Mouse (Mus musculus) layer of hippocampus, adult 9-11 months (tissue): ENCODE measurements around the gene D630039A03Rik.
A peak's percentile ranks its signal among the peaks of the same experiment; 100 is the strongest.
"Not testable (repeated sequence)": the region's sequence is repeated elsewhere in the genome, so short reads cannot be mapped to it uniquely, and the experiment has no call there.

Source experiments
- DNase-seq: peaks from one replicate; pipeline ENCODE4 v3.0.0; 2022

The D630039A03Rik gene

GRCm38 (mm10) chr4:57924556-57925071 lies 8.5 kb upstream of the D630039A03Rik start:
- DNase-seq = no peak

DNA sequence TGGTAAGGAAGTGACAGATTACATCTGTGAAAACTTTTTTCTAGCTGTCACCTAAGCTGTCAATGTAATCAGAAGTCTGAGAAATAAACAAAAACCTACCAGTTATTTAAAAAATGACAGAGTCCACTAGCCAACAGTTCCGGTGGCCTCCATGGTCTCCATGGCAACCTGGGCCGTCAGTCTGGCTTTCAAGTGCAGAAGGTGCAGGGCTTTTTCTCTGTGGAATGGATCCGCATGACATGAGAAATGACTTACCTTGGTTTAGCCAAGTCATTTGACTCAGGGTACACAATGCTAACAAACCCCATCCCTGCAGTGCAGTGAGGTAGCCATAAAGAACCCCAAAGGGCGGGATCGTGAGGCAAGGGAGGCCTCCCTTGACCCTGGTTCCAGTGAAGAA lies 6.1 kb upstream of the D630039A03Rik start:
- DNase-seq = no peak

GRCm38 (mm10) chr4:57920522-57920921 lies 4.4 kb upstream of the D630039A03Rik start:
- no peak for DNase-seq

DNA sequence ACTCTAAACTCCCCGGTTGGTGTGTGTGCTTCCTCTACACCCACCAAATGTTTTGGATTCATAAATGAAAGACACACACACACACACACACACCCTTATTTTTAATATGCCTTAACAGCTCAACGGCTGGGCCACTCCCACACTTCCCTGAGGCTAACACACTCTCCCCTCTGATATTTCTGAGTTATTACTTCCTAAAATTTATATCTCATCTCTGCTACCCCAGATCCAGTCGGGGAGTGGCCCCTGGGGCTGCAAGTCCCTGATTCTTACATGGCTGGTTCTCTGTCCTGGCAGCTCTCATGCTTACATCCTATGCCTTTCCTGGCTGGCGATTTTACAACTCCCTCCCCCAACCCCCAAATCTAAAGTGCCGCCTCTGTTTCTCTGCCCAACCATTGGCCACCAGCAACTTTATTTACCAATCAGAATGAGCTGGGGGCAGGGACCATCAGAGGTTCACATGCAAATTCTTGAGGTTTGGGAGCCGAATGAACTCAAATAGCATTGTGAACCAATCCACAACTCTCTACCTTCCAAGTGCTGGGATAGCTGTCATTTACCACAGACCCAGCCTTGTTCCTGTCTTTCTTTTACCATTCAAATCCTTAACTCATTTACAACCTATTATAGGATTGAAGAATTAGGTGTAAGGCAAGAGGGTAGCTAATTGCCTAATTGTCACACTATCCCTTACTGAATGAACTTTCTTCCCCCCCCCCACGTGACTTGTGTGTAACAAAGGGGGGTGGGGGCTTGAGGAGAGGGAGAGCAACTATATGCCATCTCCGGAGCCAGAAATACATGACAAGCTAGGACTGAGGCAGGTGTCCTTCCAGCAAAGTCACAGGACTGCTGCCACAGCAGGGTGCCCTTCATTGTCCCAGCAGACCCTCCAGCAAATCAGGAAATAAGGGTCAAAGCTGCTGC lies 3.7 kb upstream of the D630039A03Rik start:
- DNase-seq = no peak

- no peak for DNase-seq
These were observed 614 bp upstream of the D630039A03Rik start for GRCm38 (mm10) chr4:57916711-57917110.

GRCm38 (mm10) chr4:57915216-57915965 lies 706 bp downstream of the D630039A03Rik start:
- DNase-seq = peak; percentile 15

GRCm38 (mm10) chr4:57914193-57915190 lies 1.6 kb downstream of the D630039A03Rik start:
- DNase-seq = peak; percentile 17

DNA sequence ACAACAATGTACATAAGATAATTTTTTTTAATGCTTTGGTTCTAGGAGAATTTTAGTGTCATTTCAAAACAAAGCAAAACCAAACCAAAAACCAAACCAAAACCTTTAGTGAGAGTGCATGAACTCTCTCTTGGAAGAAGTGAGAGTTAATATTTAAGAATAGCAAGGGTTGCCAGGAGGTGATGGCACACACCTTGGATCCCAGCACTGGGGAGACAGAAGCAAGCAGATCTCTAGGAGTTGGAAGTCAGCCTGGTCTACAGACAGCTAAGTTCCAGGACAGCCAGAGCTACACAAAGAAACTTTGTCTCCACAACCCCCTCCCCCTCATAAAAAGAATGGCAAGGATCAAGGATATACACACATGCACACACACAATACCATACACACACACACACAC lies 3.1 kb downstream of the D630039A03Rik start:
- DNase-seq = no peak

DNA sequence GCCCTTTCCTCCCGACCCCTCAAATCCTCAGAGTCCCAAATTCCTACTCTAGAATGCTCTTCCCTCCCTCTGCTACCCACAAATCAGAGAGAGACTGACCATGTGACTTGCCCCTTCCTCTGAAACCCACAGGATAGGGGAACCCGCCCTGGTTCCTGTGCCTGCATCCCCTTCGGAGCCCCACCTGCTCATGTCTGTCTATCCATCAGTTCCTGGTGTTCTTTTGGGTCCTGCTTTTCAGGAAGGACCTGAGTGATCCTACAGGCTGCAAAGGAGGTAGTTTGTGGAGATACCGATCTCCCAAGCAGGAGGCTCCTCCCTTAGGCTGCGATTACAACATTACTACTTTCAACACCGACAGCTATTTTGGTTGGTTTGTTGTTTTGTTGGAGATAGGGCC lies 7.2 kb downstream of the D630039A03Rik start:
- no peak for DNase-seq

- no peak for DNase-seq
These were observed 9.4 kb downstream of the D630039A03Rik start for GRCm38 (mm10) chr4:57906708-57907107.

GRCm38 (mm10) chr4:57904638-57905037 lies 11.5 kb downstream of the D630039A03Rik start:
- DNase-seq = no peak

DNA sequence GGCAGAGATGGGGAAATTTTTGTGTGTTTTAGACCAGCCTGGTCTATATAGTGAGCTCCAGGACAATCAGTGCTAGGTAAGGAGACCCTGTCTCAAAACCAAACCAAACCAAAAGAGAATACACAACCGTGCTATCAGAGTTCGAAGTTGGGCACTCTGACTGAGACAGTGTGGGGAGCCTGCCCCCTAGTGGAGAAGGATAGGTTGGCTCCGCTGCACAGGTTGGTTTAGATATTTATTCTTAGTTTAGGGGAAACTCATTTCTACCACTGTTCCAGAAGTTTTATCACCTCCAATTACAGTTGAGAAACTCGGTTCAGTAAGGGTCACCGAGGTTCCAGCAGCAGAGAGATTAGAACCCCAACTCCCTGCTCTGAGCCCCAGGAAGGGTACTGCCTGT lies 11.9 kb downstream of the D630039A03Rik start:
- DNase-seq = no peak

DNA sequence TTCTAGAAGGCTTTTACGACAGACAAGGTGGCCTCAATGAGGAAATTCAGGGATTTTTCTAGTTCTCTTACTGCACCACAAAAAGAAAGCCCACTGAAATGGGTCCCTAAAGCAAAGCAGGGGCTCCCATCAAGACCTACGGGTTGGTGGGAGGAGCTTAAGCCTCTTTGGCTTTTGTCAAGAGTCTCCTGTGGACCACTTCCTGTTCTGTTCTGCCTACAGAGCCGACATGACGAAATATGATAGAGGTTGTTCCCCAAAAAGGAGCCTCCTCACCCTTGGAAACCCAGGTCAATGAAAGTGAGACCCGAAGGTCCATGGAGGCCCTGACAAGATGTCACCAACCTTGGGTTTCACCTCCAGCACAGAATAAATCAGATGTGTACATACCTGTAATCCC lies 13.5 kb downstream of the D630039A03Rik start:
- DNase-seq = no peak

- DNase-seq = no peak
These were observed 14.9 kb downstream of the D630039A03Rik start for GRCm38 (mm10) chr4:57901210-57901609.

GRCm38 (mm10) chr4:57896631-57897030 lies 19.5 kb downstream of the D630039A03Rik start:
- DNase-seq = no peak

DNA sequence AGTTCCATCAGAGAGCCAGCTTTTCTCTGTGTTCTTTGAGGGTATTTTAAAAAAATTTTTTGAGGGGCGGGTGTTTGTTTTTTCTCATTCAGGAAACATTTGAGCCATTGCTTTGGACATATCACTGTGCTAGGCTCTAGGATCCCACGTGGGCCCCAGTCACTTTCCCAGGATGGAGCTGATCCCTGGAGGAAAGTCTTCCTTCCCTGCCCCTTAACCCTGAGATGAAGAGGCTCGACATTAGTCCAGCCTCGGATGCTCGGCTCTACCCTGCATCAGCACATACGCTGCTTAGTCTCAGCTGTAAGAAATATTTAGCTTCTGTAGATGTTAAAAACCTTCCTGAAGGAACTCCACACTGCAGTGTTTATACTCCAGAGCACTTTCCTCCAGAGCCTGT lies 20.2 kb downstream of the D630039A03Rik start:
- no peak for DNase-seq

DNA sequence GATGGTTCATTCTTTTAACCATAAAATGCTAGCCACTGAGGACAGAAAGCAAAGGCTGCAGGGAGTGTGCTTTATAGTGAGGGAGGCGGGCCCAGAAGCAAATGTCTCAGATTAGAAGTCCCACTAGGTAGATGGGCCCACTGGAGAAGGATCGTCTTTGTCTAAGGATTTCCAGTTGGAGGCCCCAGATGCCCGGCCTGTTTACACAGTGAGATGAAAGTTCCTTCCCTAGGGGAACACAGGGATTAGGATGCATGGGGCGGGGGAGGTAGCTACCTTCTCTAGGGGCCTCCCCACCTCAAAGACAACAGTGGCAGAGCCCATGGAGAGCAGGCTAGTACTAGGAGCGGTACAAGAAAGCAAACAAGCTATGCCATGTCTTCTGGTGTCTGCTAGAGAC lies 21.0 kb downstream of the D630039A03Rik start:
- no peak for DNase-seq

- DNase-seq = no peak
These were observed 24.0 kb downstream of the D630039A03Rik start for GRCm38 (mm10) chr4:57892001-57892586.

GRCm38 (mm10) chr4:57889773-57890172 lies 26.3 kb downstream of the D630039A03Rik start:
- DNase-seq = no peak

DNA sequence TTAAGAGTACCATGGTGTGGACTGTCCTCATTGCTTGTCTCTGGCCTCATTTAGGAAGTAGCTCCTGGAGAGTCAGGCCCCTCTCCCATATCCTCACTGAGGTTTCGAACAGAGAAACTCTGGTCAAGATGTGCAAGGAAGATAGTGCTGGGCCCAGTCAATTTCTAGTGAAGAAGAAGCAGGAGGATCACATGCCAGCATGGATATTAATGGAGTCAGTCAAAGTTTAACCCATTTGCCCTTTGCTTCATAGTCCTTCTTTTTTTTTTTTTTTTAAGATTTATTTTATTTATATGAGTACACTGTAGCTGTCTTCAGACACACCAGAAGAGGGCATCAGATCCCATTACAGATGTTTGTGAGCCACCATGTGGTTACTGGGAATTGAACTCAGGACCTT lies 27.1 kb downstream of the D630039A03Rik start:
- DNase-seq = not testable (repeated sequence)

GRCm38 (mm10) chr4:57888246-57888645 lies 27.9 kb downstream of the D630039A03Rik start:
- no peak for DNase-seq

DNA sequence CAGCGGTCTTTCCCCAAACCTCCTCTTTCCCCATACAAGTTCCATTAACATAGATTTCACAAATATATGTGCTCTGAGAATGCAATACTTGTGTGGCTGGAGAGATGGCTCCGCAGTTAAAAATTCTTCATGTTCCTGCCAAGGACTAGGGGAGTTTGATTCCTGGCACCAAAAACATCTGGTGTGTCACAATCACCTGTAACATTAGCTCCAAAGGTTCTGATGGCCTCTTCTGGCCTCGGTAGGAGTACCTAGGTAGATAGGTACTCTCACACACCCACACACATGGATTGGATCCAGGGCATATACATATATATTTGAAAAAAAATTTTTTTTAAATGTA lies 29.2 kb downstream of the D630039A03Rik start:
- no peak for DNase-seq
